In the genomic region with DNA sequence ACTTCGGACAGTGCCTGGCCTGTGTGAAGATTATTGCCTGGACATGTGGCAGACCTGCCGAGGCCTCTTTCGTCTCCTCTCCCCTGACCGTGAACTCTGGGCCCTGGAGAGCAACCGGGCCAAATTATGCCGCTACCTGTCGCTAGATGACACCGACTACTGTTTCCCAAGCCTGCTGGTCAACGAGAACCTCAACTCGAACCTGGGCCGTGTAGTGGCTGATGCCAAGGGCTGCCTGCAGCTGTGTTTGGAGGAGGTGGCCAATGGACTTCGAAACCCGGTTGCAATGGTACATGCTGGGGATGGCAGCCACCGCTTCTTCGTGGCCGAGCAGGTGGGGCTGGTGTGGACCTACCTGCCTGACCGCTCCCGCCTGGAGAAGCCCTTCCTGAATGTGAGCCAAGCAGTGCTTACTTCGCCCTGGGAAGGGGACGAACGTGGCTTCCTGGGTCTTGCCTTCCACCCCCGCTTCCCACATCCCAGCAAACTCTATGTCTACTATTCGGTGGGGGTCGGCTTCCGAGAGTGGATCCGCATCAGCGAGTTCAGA, we compare ENCODE assay signal across 24 mouse cellular contexts. TPM values are rescaled to one million over a fixed set of nuclear protein-coding genes. Genes with fewer than 3 reads are reported as not detected.
A peak's percentile ranks its signal among the peaks of the same experiment; 100 is the strongest.
DNase-seq lines count a peak whose midpoint lies in the region; ATAC-seq and TF ChIP-seq lines count a peak whose summit lies in the region.
"Had no signal": no experiment of that assay in that cellular context is flagged by ENCODE, and none has a peak within 500 bp of the region (broad histone marks: within the 10 kb centered on the region; RNA-seq: fewer than 3 reads in every experiment).

No protein-coding gene starts in this region.

- no peaks in the 10 kb centered on the region for H3K79me2 ChIP-seq in liver, adult 2 months (ENCODE audit: control insufficient read depth, insufficient read depth, low read length)

- WGBS in forebrain, embryonic 10.5 days = 94% methylated on average over 27 of the region's 27 CpGs
- WGBS in forebrain, postnatal 0 days = 91% methylated on average over 27 of the region's 27 CpGs
- 67% methylated on average over 27 of the region's 27 CpGs for WGBS in liver, adult 2 months
- 93% methylated on average over 27 of the region's 27 CpGs for WGBS in spleen, adult 2 months

- H3K27me3 ChIP-seq in forebrain, embryonic 10.5 days (ENCODE audit: poor library complexity, severe bottlenecking) = peaks cover 35% of the 10 kb centered on the region
- no peaks in the 10 kb centered on the region for H3K27me3 ChIP-seq in forebrain, postnatal 0 days (ENCODE audit: insufficient read depth, low read length)
- no peaks in the 10 kb centered on the region for H3K27me3 ChIP-seq in liver, adult 2 months (ENCODE audit: control insufficient read depth, insufficient read depth, low read length)
- no peaks in the 10 kb centered on the region for H3K27me3 ChIP-seq in spleen, adult 2 months (ENCODE audit: control insufficient read depth, insufficient read depth, low read length)
- H3K27me3 ChIP-seq: hindbrain, embryonic 15.5 days; Patski had no signal

- H3K9me3 ChIP-seq in forebrain, embryonic 10.5 days = no peaks in the 10 kb centered on the region
- H3K9me3 ChIP-seq in forebrain, postnatal 0 days (ENCODE audit: low read length) = no peaks in the 10 kb centered on the region
- H3K9me3 ChIP-seq: embryonic facial prominence, embryonic 13.5 days; forebrain, embryonic 13.5 days; heart, embryonic 10.5 days; hindbrain, embryonic 15.5 days had no signal

- no peak overlapping the region for H3K4me3 ChIP-seq in forebrain, embryonic 10.5 days
- H3K4me3 ChIP-seq in forebrain, postnatal 0 days (ENCODE audit: low read depth, low read length) = no peak overlapping the region
- H3K4me3 ChIP-seq in liver, adult 2 months (ENCODE audit: insufficient read depth, low read depth, low read length) = peak overlapping the region; percentile 28; the same call in 1 of the 2 replicates
- no peak overlapping the region for H3K4me3 ChIP-seq in spleen, adult 2 months (ENCODE audit: extremely low read depth, insufficient read depth, insufficient read length)
- H3K4me3 ChIP-seq: embryonic facial prominence, embryonic 13.5 days; forebrain, embryonic 13.5 days; gastrocnemius, adult 2 months; heart, embryonic 10.5 days; hindbrain, embryonic 15.5 days had no signal

- H3K4me2 ChIP-seq in forebrain, postnatal 0 days (ENCODE audit: low read depth) = no peak overlapping the region
- H3K4me2 ChIP-seq: embryonic facial prominence, embryonic 13.5 days; forebrain, embryonic 13.5 days; hindbrain, embryonic 15.5 days had no signal

- TF ChIP-seq POLR2A in liver, adult 2 months (IDR thresholded peaks at IDR 0.05; ENCODE audit: extremely low read depth, insufficient read depth, low read length) = no peak
- no peak for TF ChIP-seq POLR2A in spleen, adult 2 months (IDR thresholded peaks at IDR 0.05; ENCODE audit: low read depth, low read length)

- ATAC-seq in forebrain, postnatal 0 days = no peak
- no peak for ATAC-seq in granulocyte monocyte progenitor cell, adult 5-6 weeks (replicated peaks; ENCODE audit: poor library complexity, severe bottlenecking)
- ATAC-seq: activated CD4-positive, CD25-positive, alpha-beta regulatory T cell, adult 4 months; CD4-positive, CD25-positive, alpha-beta regulatory T cell, adult 4 months; forebrain, embryonic 13.5 days; Patski had no signal

- H3K36me3 ChIP-seq in forebrain, embryonic 10.5 days (replicated peaks) = peaks cover 15% of the 10 kb centered on the region
- H3K36me3 ChIP-seq in forebrain, postnatal 0 days (ENCODE audit: insufficient read depth) = no peaks in the 10 kb centered on the region
- no peaks in the 10 kb centered on the region for H3K36me3 ChIP-seq in liver, adult 2 months (ENCODE audit: control insufficient read depth, insufficient read depth, low read length)
- H3K36me3 ChIP-seq in spleen, adult 2 months (ENCODE audit: control insufficient read depth, insufficient read depth, low read length) = no peaks in the 10 kb centered on the region
- H3K36me3 ChIP-seq: embryonic facial prominence, embryonic 13.5 days; heart, embryonic 10.5 days; hindbrain, embryonic 15.5 days had no signal

- DNase-seq in forebrain, embryonic 10.5 days (ENCODE audit: extremely low spot score, low spot score) = no peak
- DNase-seq in forebrain, postnatal 0 days = no peak
- peak; percentile 92 for DNase-seq in liver, adult 2 months (ENCODE audit: extremely low read depth, low read depth, low spot score)
- no peak for DNase-seq in liver
- DNase-seq in spleen, adult 2 months (ENCODE audit: low read depth in 1 of 2, low spot score in 2 of 2) = no peak
- DNase-seq in spleen, postnatal 10 days (ENCODE audit: low spot score in 2 of 2) = no peak
- DNase-seq: adrenal gland, postnatal 14 days; B cell, adult 2 months; cerebellum, adult 11-12 months; cerebellum, adult 9-10 months; cerebellum, postnatal 25 days; gastrocnemius, adult 2 months; gastrocnemius, postnatal 25 days; heart, adult 18-20 months; heart, postnatal 10 days had no signal

- TF ChIP-seq CTCF in forebrain, postnatal 0 days (IDR thresholded peaks at IDR 0.05; ENCODE audit: low read depth) = no peak
- TF ChIP-seq CTCF in liver, adult 2 months (IDR thresholded peaks at IDR 0.05; ENCODE audit: low read depth, low read length) = no peak
- TF ChIP-seq CTCF in spleen, adult 2 months (IDR thresholded peaks at IDR 0.05; ENCODE audit: extremely low read depth, insufficient read depth, insufficient read length, insufficient replicate concordance) = no peak

- H3K9ac ChIP-seq in forebrain, postnatal 0 days = no peak overlapping the region
- peak overlapping the region; percentile 59 for H3K9ac ChIP-seq in liver, adult 2 months (ENCODE audit: low read depth, low read length)
- H3K9ac ChIP-seq: embryonic facial prominence, embryonic 13.5 days; forebrain, embryonic 13.5 days; hindbrain, embryonic 15.5 days had no signal

- peaks cover 69% of the 10 kb centered on the region for H3K4me1 ChIP-seq in forebrain, embryonic 10.5 days
- H3K4me1 ChIP-seq in forebrain, postnatal 0 days (ENCODE audit: insufficient read depth) = no peaks in the 10 kb centered on the region
- peaks cover 10% of the 10 kb centered on the region for H3K4me1 ChIP-seq in liver, adult 2 months (ENCODE audit: control insufficient read depth, insufficient read depth, low read length)
- H3K4me1 ChIP-seq in spleen, adult 2 months (ENCODE audit: control insufficient read depth, insufficient read depth, insufficient read length) = no peaks in the 10 kb centered on the region

- H3K27ac ChIP-seq in forebrain, embryonic 10.5 days = peak overlapping the region; percentile 76
- no peak overlapping the region for H3K27ac ChIP-seq in forebrain, postnatal 0 days (ENCODE audit: low read depth, low read length)
- peak overlapping the region; percentile 93 for H3K27ac ChIP-seq in liver, adult 2 months (replicated peaks; ENCODE audit: insufficient read depth, low read depth, low read length)
- peak overlapping the region; percentile 19; the same call in 1 of the 2 replicates for H3K27ac ChIP-seq in spleen, adult 2 months (ENCODE audit: insufficient read depth, low read length)
- H3K27ac ChIP-seq: embryonic facial prominence, embryonic 13.5 days; forebrain, embryonic 13.5 days; gastrocnemius, adult 2 months; heart, embryonic 10.5 days; hindbrain, embryonic 15.5 days had no signal

RNA-seq across cellular contexts. Expression of a gene that starts 5.7 kb away (rescaled TPM):
- polyA plus RNA-seq in forebrain, embryonic 10.5 days (2016; fragmentation: Nextera tagmentation; extraction: Ambion mirVana) = 2.8 and 3.4 TPM in 2 replicates
- 3.9 and 5.2 TPM in 2 replicates for total RNA-seq in forebrain, postnatal 0 days (2014; rRNA removed)
- 1.1 and 1.5 TPM in 2 replicates for polyA plus RNA-seq in forebrain, postnatal 0 days (2015; fragmentation: Nextera tagmentation; extraction: Ambion mirVana)
- 0.20 and 0.55 TPM in 2 replicates for total RNA-seq in liver, adult 2 months (2014; rRNA removed)
- 0.37 and 0.50 TPM in 2 replicates for polyA plus RNA-seq in liver, adult 2 months (2012; rRNA removed)
- polyA plus RNA-seq in spleen, adult 2 months (2012; rRNA removed) = 1.6 and 1.8 TPM in 2 replicates
- not detected in 2 replicates for total RNA-seq in granulocyte monocyte progenitor cell, adult 5-6 weeks (2014; fragmentation: Nextera tagmentation)
- total RNA-seq in granulocyte monocyte progenitor cell, adult 5-6 weeks (2017) = not detected in 2 replicates
- total RNA-seq: hematopoietic stem cell, adult 5-6 weeks had no signal
- polyA plus RNA-seq: CD4-positive, CD25-positive, alpha-beta regulatory T cell, adult 4 months had no signal

RNA-seq across cellular contexts. Expression of a gene that starts 22.4 kb away (rescaled TPM):
- 19.4 and 20.1 TPM in 2 replicates for polyA plus RNA-seq in forebrain, embryonic 10.5 days (2016; fragmentation: Nextera tagmentation; extraction: Ambion mirVana)
- total RNA-seq in forebrain, postnatal 0 days (2014; rRNA removed) = 30.4 and 34.9 TPM in 2 replicates
- 41.8 and 49.6 TPM in 2 replicates for polyA plus RNA-seq in forebrain, postnatal 0 days (2015; fragmentation: Nextera tagmentation; extraction: Ambion mirVana)
- total RNA-seq in liver, adult 2 months (2014; rRNA removed) = 0.81 and 0.83 TPM in 2 replicates
- 2.5 and 3.0 TPM in 2 replicates for polyA plus RNA-seq in liver, adult 2 months (2012; rRNA removed)
- 3.7 and 3.9 TPM in 2 replicates for polyA plus RNA-seq in spleen, adult 2 months (2012; rRNA removed)
- total RNA-seq in granulocyte monocyte progenitor cell, adult 5-6 weeks (2014; fragmentation: Nextera tagmentation) = not detected in 2 replicates
- total RNA-seq in granulocyte monocyte progenitor cell, adult 5-6 weeks (2017) = not detected in 2 replicates
- polyA plus RNA-seq: activated CD4-positive, CD25-positive, alpha-beta regulatory T cell, adult 4 months; CD4-positive, CD25-positive, alpha-beta regulatory T cell, adult 4 months had no signal

RNA-seq across cellular contexts. Expression of a gene that starts 36.6 kb away (rescaled TPM):
- polyA plus RNA-seq in forebrain, embryonic 10.5 days (2016; fragmentation: Nextera tagmentation; extraction: Ambion mirVana) = 13.5 and 14.6 TPM in 2 replicates
- total RNA-seq in forebrain, postnatal 0 days (2014; rRNA removed) = 66.1 and 68.0 TPM in 2 replicates
- 15.5 and 16.2 TPM in 2 replicates for polyA plus RNA-seq in forebrain, postnatal 0 days (2015; fragmentation: Nextera tagmentation; extraction: Ambion mirVana)
- 4.1 and 7.1 TPM in 2 replicates for total RNA-seq in liver, adult 2 months (2014; rRNA removed)
- 15.2 and 18.6 TPM in 2 replicates for polyA plus RNA-seq in liver, adult 2 months (2012; rRNA removed)
- polyA plus RNA-seq in spleen, adult 2 months (2012; rRNA removed) = 3.4 and 4.6 TPM in 2 replicates
- total RNA-seq in granulocyte monocyte progenitor cell, adult 5-6 weeks (2014; fragmentation: Nextera tagmentation) = 0.95 and 1.7 TPM in 2 replicates
- 0.90 and 2.4 TPM in 2 replicates for total RNA-seq in granulocyte monocyte progenitor cell, adult 5-6 weeks (2017)

RNA-seq across cellular contexts. Expression of a gene that starts 58.9 kb away (rescaled TPM):
- polyA plus RNA-seq in forebrain, embryonic 10.5 days (2016; fragmentation: Nextera tagmentation; extraction: Ambion mirVana) = 95.1 and 102 TPM in 2 replicates
- 69.1 and 82.9 TPM in 2 replicates for total RNA-seq in forebrain, postnatal 0 days (2014; rRNA removed)
- polyA plus RNA-seq in forebrain, postnatal 0 days (2015; fragmentation: Nextera tagmentation; extraction: Ambion mirVana) = 42.8 and 43.5 TPM in 2 replicates
- 2.6 and 2.9 TPM in 2 replicates for total RNA-seq in liver, adult 2 months (2014; rRNA removed)
- 1.3 and 2.0 TPM in 2 replicates for polyA plus RNA-seq in liver, adult 2 months (2012; rRNA removed)
- polyA plus RNA-seq in spleen, adult 2 months (2012; rRNA removed) = 9.3 and 10.2 TPM in 2 replicates
- total RNA-seq in granulocyte monocyte progenitor cell, adult 5-6 weeks (2014; fragmentation: Nextera tagmentation) = not detected in 2 replicates
- not detected in 2 replicates for total RNA-seq in granulocyte monocyte progenitor cell, adult 5-6 weeks (2017)
- total RNA-seq: hematopoietic stem cell, adult 5-6 weeks had no signal
